ENCODE assay signal across 8 mouse cellular contexts in genomic region chr2:158768771-158769170, GRCm38 (mm10). TPM values are rescaled to one million over a fixed set of nuclear protein-coding genes. Genes with fewer than 3 reads are reported as not detected.
DNase-seq lines count a peak whose midpoint lies in the region; ATAC-seq lines count a peak whose summit lies in the region.

No protein-coding gene starts in this region.

- WGBS in heart, embryonic 10.5 days: 2% methylated on average over 5 of the region's 5 CpGs
- WGBS in forebrain, embryonic 16.5 days: 3% methylated on average over 5 of the region's 5 CpGs

- H3K27ac ChIP-seq in heart, embryonic 10.5 days: peak overlapping the region; percentile 94
- no peak overlapping the region for H3K27ac ChIP-seq in forebrain, embryonic 16.5 days (ENCODE audit: low read length)

- peak overlapping the region; percentile 64 for H3K9ac ChIP-seq in forebrain, embryonic 16.5 days (replicated peaks; ENCODE audit: low read depth, low read length)

- no peaks in the 10 kb centered on the region for H3K27me3 ChIP-seq in heart, embryonic 10.5 days (ENCODE audit: insufficient read depth, poor library complexity, severe bottlenecking)
- no peaks in the 10 kb centered on the region for H3K27me3 ChIP-seq in forebrain, embryonic 16.5 days (replicated peaks; ENCODE audit: control insufficient read depth, insufficient read depth, low read length)

- H3K4me1 ChIP-seq in heart, embryonic 10.5 days: peaks cover 54% of the 10 kb centered on the region
- H3K4me1 ChIP-seq in forebrain, embryonic 16.5 days (replicated peaks; ENCODE audit: control insufficient read depth, insufficient read depth, low read length): peaks cover 46% of the 10 kb centered on the region

- H3K36me3 ChIP-seq in heart, embryonic 10.5 days: peaks cover 17% of the 10 kb centered on the region
- H3K36me3 ChIP-seq in forebrain, embryonic 16.5 days (ENCODE audit: control insufficient read depth, insufficient read depth): no peaks in the 10 kb centered on the region

- DNase-seq in heart, embryonic 10.5 days (ENCODE audit: low spot score): no peak
- DNase-seq in heart, adult 9 months (ENCODE audit: low spot score in 2 of 2): no peak
- DNase-seq in R1 (ENCODE audit: low read depth, low spot score): peak; percentile 41
- no peak for DNase-seq in right cerebral cortex, adult 18-20 months
- DNase-seq in adrenal gland, adult 2 months: no peak
- no peak for DNase-seq in gastrocnemius, postnatal 25 days

- no peaks in the 10 kb centered on the region for H3K9me3 ChIP-seq in heart, embryonic 10.5 days
- no peaks in the 10 kb centered on the region for H3K9me3 ChIP-seq in forebrain, embryonic 16.5 days (ENCODE audit: control insufficient read depth, low read length)

- peak overlapping the region; percentile 90 for H3K4me3 ChIP-seq in heart, embryonic 10.5 days
- peak overlapping the region; percentile 68 for H3K4me3 ChIP-seq in forebrain, embryonic 16.5 days (replicated peaks; ENCODE audit: low read length)

- peak overlapping the region; percentile 99 for H3K4me2 ChIP-seq in forebrain, embryonic 16.5 days (ENCODE audit: low read length)

- no peak for ATAC-seq in forebrain, embryonic 16.5 days
- peak; percentile 47 for ATAC-seq in megakaryocyte progenitor cell, adult 5-6 weeks (replicated peaks; ENCODE audit: poor library complexity)

RNA-seq across cellular contexts. Expression of gene Fam83d, which starts 0.9 kb away (rescaled TPM):
- 56.7 and 61.7 TPM in 2 replicates for polyA plus RNA-seq in heart, embryonic 10.5 days (2016; fragmentation: Nextera tagmentation; extraction: Ambion mirVana)
- 18.5 and 20.6 TPM in 2 replicates for polyA plus RNA-seq in forebrain, embryonic 16.5 days (2015; fragmentation: Nextera tagmentation; extraction: Ambion mirVana)
- 8.9 and 9.3 TPM in 2 replicates for total RNA-seq in megakaryocyte progenitor cell, adult 5-6 weeks (2015)
- 5.9 and 7.6 TPM in 2 replicates for total RNA-seq in megakaryocyte progenitor cell, adult 5-6 weeks (2017)
- total RNA-seq in adrenal gland, adult 2 months (2021): under 1 TPM; 0.49 to 0.69 TPM
- polyA plus RNA-seq in adrenal gland, adult 2 months (2012; rRNA removed): 2.8 and 3.2 TPM in 2 replicates
- 1 to 10 TPM; 1.2 to 2.3 TPM for total RNA-seq in gastrocnemius, postnatal 25 days (2021)

RNA-seq across cellular contexts. Expression of gene Dhx35, which starts 25.8 kb away (rescaled TPM):
- 14.9 and 16.5 TPM in 2 replicates for polyA plus RNA-seq in heart, embryonic 10.5 days (2016; fragmentation: Nextera tagmentation; extraction: Ambion mirVana)
- 16.5 and 17.7 TPM in 2 replicates for polyA plus RNA-seq in forebrain, embryonic 16.5 days (2015; fragmentation: Nextera tagmentation; extraction: Ambion mirVana)
- total RNA-seq in megakaryocyte progenitor cell, adult 5-6 weeks (2015): 10.1 and 12.4 TPM in 2 replicates
- 15.3 and 17.3 TPM in 2 replicates for total RNA-seq in megakaryocyte progenitor cell, adult 5-6 weeks (2017)
- 10 to 100 TPM in 1 of 2 experiments, 1 to 10 TPM in 1; 7.0 to 13.2 TPM for total RNA-seq in adrenal gland, adult 2 months (2021)
- polyA plus RNA-seq in adrenal gland, adult 2 months (2012; rRNA removed): 14.9 and 16.6 TPM in 2 replicates
- total RNA-seq in gastrocnemius, postnatal 25 days (2021): 1 to 10 TPM; 7.9 to 8.0 TPM
